Mouse (Mus musculus) ovary, postnatal 14 days (tissue): ENCODE measurements around the gene Ifitm10.
"Not testable (repeated sequence)": the region's sequence is repeated elsewhere in the genome, so short reads cannot be mapped to it uniquely, and the experiment has no call there.

Experiments used
- DNase-seq: peaks from one replicate; pipeline ENCODE4 v3.0.0; 2022; ENCODE audit warnings: low spot score

Gene Ifitm10

GRCm38 (mm10) chr7:142322641-142323040, 50.9 kb downstream of the Ifitm10 start:
- DNase-seq: no peak

GRCm38 (mm10) chr7:142321637-142322306, 51.8 kb downstream of the Ifitm10 start:
- DNase-seq: not testable (repeated sequence)

DNA sequence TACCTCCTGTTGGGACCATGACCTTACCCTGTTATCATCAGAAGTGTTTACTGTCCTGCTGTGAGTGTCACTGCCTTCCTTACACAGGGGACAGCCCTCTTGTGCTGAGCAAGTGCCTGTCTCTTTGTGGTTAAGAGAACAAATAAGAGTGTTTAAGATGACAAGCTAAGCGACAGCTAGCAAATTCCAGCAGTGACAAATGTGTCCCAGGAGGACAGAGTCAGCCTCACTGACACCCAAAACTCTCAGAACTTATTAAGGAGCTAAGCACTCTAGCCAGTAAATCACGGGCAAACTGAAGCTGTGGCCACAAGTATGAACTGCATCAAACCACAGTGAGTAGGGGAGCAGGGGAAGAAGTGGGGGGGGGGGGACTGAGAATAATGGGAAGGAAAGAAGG, 52.6 kb downstream of the Ifitm10 start:
- no peak for DNase-seq

- DNase-seq: no peak
Measured at GRCm38 (mm10) chr7:142319124-142319523, 54.4 kb downstream of the Ifitm10 start.

DNA sequence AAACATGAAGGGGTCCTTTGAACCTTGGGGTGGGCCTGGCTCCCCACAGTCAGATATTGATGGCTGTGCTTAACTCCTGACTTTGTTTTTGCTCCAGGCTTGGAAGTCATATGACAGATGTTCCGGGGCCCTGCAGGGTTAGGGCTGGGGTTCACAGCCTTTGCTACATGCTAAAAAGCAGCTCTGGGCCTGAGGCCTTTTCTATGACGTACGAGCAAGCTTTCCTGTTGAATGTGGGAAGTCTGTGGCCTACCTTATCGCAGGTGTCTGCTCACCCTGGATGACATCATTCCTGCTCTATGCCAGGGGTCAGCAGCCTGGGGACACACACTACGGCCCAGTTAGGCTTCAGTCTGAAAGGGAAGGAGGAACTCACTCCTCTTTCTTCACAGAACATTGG, 56.3 kb downstream of the Ifitm10 start:
- no peak for DNase-seq

DNA sequence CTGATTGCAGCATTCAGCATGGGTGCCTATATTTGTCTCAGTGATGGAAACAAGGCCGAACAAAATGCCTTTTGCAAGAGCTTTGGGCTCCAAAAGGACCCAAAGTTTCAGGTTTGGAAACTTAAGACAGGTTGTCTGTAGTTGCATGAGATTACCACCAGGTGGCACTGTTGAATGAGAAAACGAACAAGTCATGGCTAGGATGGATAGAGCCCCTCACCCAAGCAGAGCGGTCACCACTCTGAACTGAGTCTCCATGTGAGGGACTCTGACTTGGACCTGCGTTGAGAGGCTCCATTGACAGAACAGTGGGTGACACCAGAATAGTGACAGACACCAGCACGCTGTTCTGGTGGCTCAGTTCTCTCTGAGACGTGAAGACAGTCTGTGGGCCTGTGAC, 57.0 kb downstream of the Ifitm10 start:
- DNase-seq: peak; percentile 29

DNA sequence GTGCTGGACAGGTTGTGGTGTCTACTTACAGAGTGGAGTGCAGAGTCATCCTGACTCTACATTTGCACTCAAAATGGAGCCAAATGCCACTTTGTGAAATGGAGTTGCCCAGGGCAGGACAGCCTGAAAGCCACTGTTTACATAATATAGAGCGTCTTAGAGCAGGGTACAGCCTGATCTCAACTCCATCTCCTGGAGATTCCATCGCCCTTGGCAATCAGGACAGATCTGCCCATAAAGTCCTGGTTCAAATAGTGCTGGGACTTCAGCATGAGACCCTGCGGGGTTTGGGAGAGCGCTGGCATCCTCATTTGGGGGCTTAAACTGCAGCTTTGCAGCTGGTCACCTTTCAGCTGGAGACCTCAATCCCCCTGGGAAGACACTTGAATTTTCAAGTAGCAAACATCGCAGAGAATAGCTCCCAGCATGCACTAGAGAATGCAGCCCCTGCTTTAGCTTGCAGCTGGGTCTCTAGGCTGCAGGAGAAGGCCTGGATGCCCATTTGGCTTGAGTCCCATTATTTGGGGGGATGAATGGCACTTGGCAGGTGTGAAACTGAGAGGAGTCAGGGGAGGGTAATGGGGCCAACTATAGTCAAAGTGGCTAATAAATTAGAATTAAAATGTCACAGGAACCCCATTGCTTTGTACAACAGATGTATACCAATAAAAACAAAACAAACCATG, 58.8 kb downstream of the Ifitm10 start:
- no peak for DNase-seq

DNA sequence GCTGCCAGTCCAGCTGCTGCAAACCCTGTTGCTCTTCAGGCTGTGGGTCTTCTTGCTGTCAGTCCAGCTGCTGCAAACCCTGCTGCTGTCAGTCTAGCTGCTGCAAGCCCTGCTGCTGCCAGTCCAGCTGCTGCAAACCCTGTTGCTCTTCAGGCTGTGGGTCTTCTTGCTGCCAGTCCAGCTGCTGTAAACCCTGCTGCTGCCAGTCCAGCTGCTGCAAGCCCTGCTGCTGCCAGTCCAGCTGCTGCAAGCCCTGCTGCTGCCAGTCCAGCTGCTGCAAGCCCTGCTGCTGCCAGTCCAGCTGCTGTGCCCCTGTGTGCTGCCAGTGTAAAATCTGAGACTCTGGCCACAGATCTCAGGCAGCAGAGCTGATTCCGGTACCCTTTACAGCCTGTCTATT, 69.6 kb downstream of the Ifitm10 start:
- DNase-seq: not testable (repeated sequence)

GRCm38 (mm10) chr7:142303249-142303648, 70.3 kb downstream of the Ifitm10 start, which contains the start of gene Krtap5-4:
TSS of gene Krtap5-4 (plus strand) at chr7:142303549.
- DNase-seq: no peak

- DNase-seq: not testable (repeated sequence)
Measured at GRCm38 (mm10) chr7:142297018-142297417, 76.5 kb downstream of the Ifitm10 start, which contains the start of gene Krtap5-1. TSS of gene Krtap5-1 (minus strand) at chr7:142297118.

DNA sequence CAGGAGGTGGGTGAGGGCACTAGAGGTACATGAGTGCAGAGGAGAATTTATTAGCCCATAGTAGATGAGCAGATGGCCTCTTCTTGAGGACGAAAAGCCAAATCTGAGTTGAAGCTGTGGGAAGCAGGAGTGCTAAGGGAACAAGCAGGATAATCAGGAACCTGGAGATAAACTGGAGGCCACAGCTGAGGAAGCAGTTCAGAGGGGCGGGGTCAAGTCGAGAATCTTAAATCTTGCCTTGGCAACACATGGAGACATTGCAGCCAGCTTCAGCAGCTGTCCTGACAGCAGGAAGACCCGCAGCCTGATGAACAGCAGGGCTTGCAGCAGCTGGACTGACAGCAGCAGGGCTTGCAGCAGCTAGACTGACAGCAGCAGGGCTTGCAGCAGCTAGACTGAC, 77.4 kb downstream of the Ifitm10 start:
- not testable (repeated sequence) for DNase-seq

- DNase-seq: no peak
Measured at GRCm38 (mm10) chr7:142295418-142295817, 78.1 kb downstream of the Ifitm10 start.

DNA sequence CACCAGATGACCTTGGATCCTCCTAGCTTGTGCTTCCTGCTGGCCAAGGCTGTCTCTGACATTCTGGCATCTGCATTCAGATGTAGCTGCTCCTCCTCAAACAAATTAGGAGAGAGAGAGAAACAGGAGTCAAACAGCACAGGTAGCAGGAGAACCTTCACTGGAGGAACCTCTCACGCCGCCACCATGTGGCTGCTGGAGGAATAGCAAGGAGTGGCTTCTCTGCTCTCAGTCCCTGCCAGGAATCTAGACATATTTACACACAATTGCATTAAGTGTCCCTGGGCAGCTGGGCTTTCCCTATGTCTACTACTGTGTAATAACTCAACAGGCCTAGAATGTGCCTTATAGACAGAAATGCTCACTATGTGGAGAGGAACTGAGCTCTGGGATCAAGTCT, 79.7 kb downstream of the Ifitm10 start:
- not testable (repeated sequence) for DNase-seq

GRCm38 (mm10) chr7:142285910-142286612, 87.5 kb downstream of the Ifitm10 start:
- DNase-seq: not testable (repeated sequence)

DNA sequence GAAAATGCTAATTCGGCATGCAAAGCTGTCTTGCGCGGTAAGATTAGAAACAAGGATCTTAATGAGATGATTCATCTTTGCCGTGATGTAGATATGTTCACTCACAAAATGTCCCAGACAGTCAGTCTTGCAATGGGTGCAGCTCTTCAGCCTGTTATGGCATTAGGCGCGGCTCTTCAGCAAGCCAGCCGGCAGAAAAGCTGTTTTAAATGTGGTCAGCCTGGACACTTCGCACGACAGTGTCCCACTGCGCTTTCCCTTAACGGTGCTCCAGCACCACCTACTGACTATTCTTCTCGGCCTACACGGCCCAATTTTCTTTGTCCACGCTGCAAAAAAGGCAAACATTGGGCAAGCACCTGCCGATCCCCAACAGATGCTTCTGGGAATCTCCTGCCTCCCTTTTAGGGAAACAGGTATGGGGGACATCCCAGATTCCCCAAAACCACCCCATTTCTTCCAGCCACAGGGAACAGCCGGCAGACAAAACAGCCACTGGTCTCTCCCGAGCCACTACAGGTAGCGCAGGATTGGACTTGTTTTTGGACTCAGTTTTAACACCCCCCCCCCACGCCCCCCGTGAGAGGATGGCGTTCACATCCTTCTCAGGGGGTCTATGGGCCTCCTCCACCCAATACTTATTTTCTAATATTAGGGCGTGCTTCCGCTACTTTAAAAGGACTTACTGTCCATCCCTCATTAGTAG, 88.3 kb downstream of the Ifitm10 start:
- DNase-seq: peak; percentile 28

- DNase-seq: peak; percentile 90
Measured at GRCm38 (mm10) chr7:142284615-142285080, 88.9 kb downstream of the Ifitm10 start.

- peak; percentile 49 for DNase-seq
Measured at GRCm38 (mm10) chr7:142284023-142284591, 89.4 kb downstream of the Ifitm10 start.

GRCm38 (mm10) chr7:142282847-142283246, 90.7 kb downstream of the Ifitm10 start:
- not testable (repeated sequence) for DNase-seq

GRCm38 (mm10) chr7:142279291-142279690, 94.3 kb downstream of the Ifitm10 start:
- DNase-seq: not testable (repeated sequence)

GRCm38 (mm10) chr7:142278183-142278582, 95.4 kb downstream of the Ifitm10 start:
- peak; percentile 55 for DNase-seq
